Mouse (Mus musculus) limb, embryonic 14.5 days (tissue): Measurements from ENCODE around the gene Mrtfb. TPM values are rescaled to one million over a fixed set of nuclear protein-coding genes. Genes with fewer than 3 reads are reported as not detected.

Experiments used
- ATAC-seq: fragments of 200-750 bp; cut with Nextera tagmentation; 2 replicates; pipeline ENCODE4 v1.8.0; 2017; ENCODE audit warnings: low read depth, moderate number of reproducible peaks, moderate TSS enrichment; ENCODE audit not compliant: low FRiP score
- DNase-seq: peaks from one replicate; pipeline ENCODE4 v3.0.0-alpha.2; 2015; ENCODE audit warnings: low spot score
- H3K27ac ChIP-seq: fragments of 300-500 bp; sonication (generic); replicated peaks from 2 replicates; pipeline ENCODE4 v1.5.1; 2014; ENCODE audit warnings: low read depth, mild to moderate bottlenecking, low read length, moderate library complexity, mixed read lengths
- H3K27me3 ChIP-seq: fragments of 300-500 bp; sonication (generic); 2 replicates; pipeline ENCODE4 v1.6.1; 2014; ENCODE audit warnings: low read length, mixed read lengths; ENCODE audit not compliant: control insufficient read depth, insufficient read depth
- H3K36me3 ChIP-seq: fragments of 300-500 bp; sonication (generic); 2 replicates; pipeline ENCODE4 v1.6.1; 2014; ENCODE audit warnings: mild to moderate bottlenecking, low read length, moderate library complexity, mixed read lengths; ENCODE audit not compliant: control insufficient read depth, insufficient read depth
- H3K4me1 ChIP-seq: fragments of 300-500 bp; sonication (generic); 2 replicates; pipeline ENCODE4 v1.6.1; 2014; ENCODE audit warnings: antibody characterized with exemption, low read length, mixed read lengths; ENCODE audit not compliant: control insufficient read depth, insufficient read depth
- H3K4me2 ChIP-seq: fragments of 300-500 bp; sonication (generic); replicated peaks from 2 replicates; pipeline ENCODE4 v1.6.1; 2014; ENCODE audit warnings: low read depth, mild to moderate bottlenecking, low read length, moderate library complexity; ENCODE audit not compliant: severe bottlenecking
- H3K4me3 ChIP-seq: fragments of 300-500 bp; sonication (generic); replicated peaks from 2 replicates; pipeline ENCODE4 v1.5.1; 2014; ENCODE audit warnings: low read length
- H3K9ac ChIP-seq: fragments of 300-500 bp; sonication (generic); 2 replicates; pipeline ENCODE4 v1.6.1; 2014; ENCODE audit warnings: mild to moderate bottlenecking, low read depth, low read length, moderate library complexity; ENCODE audit not compliant: severe bottlenecking
- H3K9me3 ChIP-seq: fragments of 300-500 bp; sonication (generic); 2 replicates; pipeline ENCODE4 v1.6.1; 2016; ENCODE audit warnings: low read length; ENCODE audit not compliant: control insufficient read depth
- POLR2A ChIP-seq: fragments of 200-500 bp; IDR thresholded peaks from 2 replicates; pipeline ENCODE4 v1.8.0; 2012; ENCODE audit warnings: inconsistent platforms, mild to moderate bottlenecking, moderate library complexity, borderline replicate concordance; ENCODE audit not compliant: insufficient read depth, insufficient read length; ENCODE audit errors: extremely low read depth
- WGBS: fragments of 180-500 bp; shearing (Covaris S2); extraction: QIAGEN DNeasy Blood & Tissue Kit; methylation state at CpG from one replicate; pipeline ENCODE4 v1.1.7; 2014; 5-methylcytosine and 5-hydroxymethylcytosine counted together
- polyA plus RNA-seq, 2 experiments: library from polyadenylated mRNA; depleted of rRNA in 1 of 2; stranded (reverse) in 1 of 2; unstranded in 1 of 2; fragments of >200 nt; fragmentation: Nextera tagmentation in 1 of 2; extraction: Ambion mirVana in 1 of 2; gene quantifications; 2 replicates each; pipeline versions ENCODE4 v1.2.1 to v1.2.3; 2012 to 2014

The Mrtfb gene
- polyA plus RNA-seq, 2 experiments = 11.8 to 26.0 TPM

GRCm38 (mm10) chr16:13387306-13387705 is 131.0 kb downstream of the Mrtfb start:
- H3K27me3 ChIP-seq = no peaks in the 10 kb centered on the region
- WGBS = 93% methylated on average over 4 of the region's 4 CpGs

GRCm38 (mm10) chr16:13400375-13400774 is 144.1 kb downstream of the Mrtfb start:
- Histone ChIP-seq H3K9ac (no peak overlapping the region), H3K36me3 (peaks cover 92% of the 10 kb centered on the region), H3K4me3 (no peak overlapping the region), H3K9me3 (no peaks in the 10 kb centered on the region), H3K27me3 (no peaks in the 10 kb centered on the region), H3K4me2 (no peak overlapping the region), H3K4me1 (no peaks in the 10 kb centered on the region), H3K27ac (no peak overlapping the region)
- DNase-seq (no peak), ATAC-seq (no peak)
- TF ChIP-seq POLR2A = no peak
- 74% methylated on average over 2 of the region's 2 CpGs for WGBS

More at GRCm38 (mm10) chr16:13387306-13387705, 131.0 kb downstream of the Mrtfb start:
- H3K4me3 ChIP-seq = no peak overlapping the region
- H3K9ac ChIP-seq = no peak overlapping the region
- peaks cover 63% of the 10 kb centered on the region for H3K36me3 ChIP-seq
- no peak overlapping the region for H3K27ac ChIP-seq
- H3K4me2 ChIP-seq = no peak overlapping the region
- H3K9me3 ChIP-seq = no peaks in the 10 kb centered on the region
- DNase-seq = no peak
- TF ChIP-seq POLR2A = no peak
- no peaks in the 10 kb centered on the region for H3K4me1 ChIP-seq
- ATAC-seq = no peak

GRCm38 (mm10) chr16:13401591-13401990 is 145.3 kb downstream of the Mrtfb start:
- ATAC-seq (no peak), DNase-seq (no peak)
- 68% methylated on average over 5 of the region's 5 CpGs for WGBS
- Histone ChIP-seq H3K27me3 (no peaks in the 10 kb centered on the region), H3K4me2 (no peak overlapping the region), H3K4me1 (no peaks in the 10 kb centered on the region), H3K27ac (no peak overlapping the region), H3K9ac (no peak overlapping the region), H3K9me3 (no peaks in the 10 kb centered on the region), H3K4me3 (no peak overlapping the region), H3K36me3 (peaks cover 91% of the 10 kb centered on the region)
- no peak for TF ChIP-seq POLR2A

- peaks cover 76% of the 10 kb centered on the region for H3K36me3 ChIP-seq
- WGBS = 91% methylated on average over 6 of the region's 6 CpGs
- no peaks in the 10 kb centered on the region for H3K4me1 ChIP-seq
- H3K9me3 ChIP-seq = no peaks in the 10 kb centered on the region
- H3K4me2 ChIP-seq = no peak overlapping the region
- no peak for DNase-seq
- no peak overlapping the region for H3K4me3 ChIP-seq
- no peak for ATAC-seq
- no peaks in the 10 kb centered on the region for H3K27me3 ChIP-seq
- H3K9ac ChIP-seq = no peak overlapping the region
- no peak for TF ChIP-seq POLR2A
- H3K27ac ChIP-seq = no peak overlapping the region
Measured at GRCm38 (mm10) chr16:13404656-13405055, 148.4 kb downstream of the Mrtfb start.

GRCm38 (mm10) chr16:13405403-13405802 is 149.1 kb downstream of the Mrtfb start:
- no peak overlapping the region for H3K4me2 ChIP-seq
- H3K27me3 ChIP-seq = no peaks in the 10 kb centered on the region
- H3K9me3 ChIP-seq = no peaks in the 10 kb centered on the region
- ATAC-seq = no peak
- DNase-seq = no peak
- H3K4me3 ChIP-seq = no peak overlapping the region
- no peak overlapping the region for H3K9ac ChIP-seq
- no peak overlapping the region for H3K27ac ChIP-seq
- H3K4me1 ChIP-seq = no peaks in the 10 kb centered on the region
- peaks cover 79% of the 10 kb centered on the region for H3K36me3 ChIP-seq
- 97% methylated on average over 2 of the region's 2 CpGs for WGBS
- TF ChIP-seq POLR2A = no peak
